Mouse (Mus musculus) liver, embryonic 12.5 days (tissue): ENCODE data around the gene Rgs5. TPM values are rescaled to one million over a fixed set of nuclear protein-coding genes. Genes with fewer than 3 reads are reported as not detected.

Source experiments
- ATAC-seq: fragments of 200-750 bp; cut with Nextera tagmentation; 2 replicates; pipeline ENCODE4 v1.8.0; 2017; ENCODE audit warnings: moderate number of reproducible peaks, mild to moderate bottlenecking, moderate library complexity
- H3K27ac ChIP-seq: fragments of 300-500 bp; sonication (generic); 2 replicates; pipeline ENCODE4 v1.5.1; 2016; ENCODE audit warnings: mild to moderate bottlenecking
- H3K27me3 ChIP-seq: fragments of 300-500 bp; sonication (generic); replicated peaks from 2 replicates; pipeline ENCODE4 v1.6.1; 2016; ENCODE audit warnings: mild to moderate bottlenecking, moderate library complexity
- H3K36me3 ChIP-seq: fragments of 300-500 bp; sonication (generic); 2 replicates; pipeline ENCODE4 v1.6.1; 2016; ENCODE audit warnings: mild to moderate bottlenecking, moderate library complexity
- H3K4me1 ChIP-seq: fragments of 300-500 bp; sonication (generic); 2 replicates; pipeline ENCODE4 v1.6.1; 2016
- H3K4me2 ChIP-seq: fragments of 300-500 bp; sonication (generic); 2 replicates; pipeline ENCODE4 v1.6.1; 2016; ENCODE audit warnings: mild to moderate bottlenecking, moderate library complexity
- H3K4me3 ChIP-seq: fragments of 300-500 bp; sonication (generic); 2 replicates; pipeline ENCODE4 v1.5.1; 2016; ENCODE audit warnings: mild to moderate bottlenecking, moderate library complexity
- H3K9ac ChIP-seq: fragments of 300-500 bp; sonication (generic); 2 replicates; pipeline ENCODE4 v1.6.1; 2016; ENCODE audit warnings: mild to moderate bottlenecking, moderate library complexity
- H3K9me3 ChIP-seq: fragments of 300-500 bp; sonication (generic); replicated peaks from 2 replicates; pipeline ENCODE4 v1.6.1; 2016; ENCODE audit warnings: mild to moderate bottlenecking, moderate library complexity
- WGBS: fragments of 180-500 bp; shearing (Covaris S2); methylation state at CpG from one replicate; pipeline ENCODE4 v1.1.7; 2016; ENCODE audit not compliant: insufficient replicate concordance; 5-methylcytosine and 5-hydroxymethylcytosine counted together
- polyA plus RNA-seq: library from polyadenylated mRNA; unstranded; fragments of >200 nt; fragmentation: Nextera tagmentation; extraction: Ambion mirVana; gene quantifications from 2 replicates; pipeline ENCODE4 v1.2.1, GENCODE M21; 2016

Rgs5 gene
- polyA plus RNA-seq, 1 experiment from 2014 or later: 0.91 TPM

DNA sequence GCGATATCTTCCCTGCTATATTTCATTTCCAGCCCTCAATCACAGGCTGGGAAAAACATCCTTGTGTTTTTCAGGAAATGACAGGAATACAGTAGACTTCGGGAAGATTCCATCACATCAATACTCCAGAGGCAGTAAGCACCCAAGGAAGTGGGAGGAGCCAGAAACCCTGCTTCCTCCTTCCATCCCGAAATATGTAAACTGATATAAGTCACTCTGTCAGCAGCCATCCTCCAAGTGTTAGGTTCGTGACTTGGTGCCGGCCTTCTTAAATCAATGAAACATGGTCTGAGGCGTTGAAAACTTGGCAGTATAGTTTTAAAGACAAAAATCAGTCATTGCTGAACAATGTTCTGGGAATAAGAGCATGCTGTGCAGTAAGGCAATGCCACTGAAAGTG is 80.8 kb downstream of the Rgs5 start:
- Histone ChIP-seq H3K9ac (no peak overlapping the region), H3K9me3 (no peaks in the 10 kb centered on the region), H3K4me3 (no peak overlapping the region), H3K27me3 (no peaks in the 10 kb centered on the region), H3K4me1 (no peaks in the 10 kb centered on the region), H3K27ac (no peak overlapping the region), H3K36me3 (no peaks in the 10 kb centered on the region), H3K4me2 (no peak overlapping the region)
- 57% methylated on average over 6 of the region's 6 CpGs for WGBS
- no peak for ATAC-seq

DNA sequence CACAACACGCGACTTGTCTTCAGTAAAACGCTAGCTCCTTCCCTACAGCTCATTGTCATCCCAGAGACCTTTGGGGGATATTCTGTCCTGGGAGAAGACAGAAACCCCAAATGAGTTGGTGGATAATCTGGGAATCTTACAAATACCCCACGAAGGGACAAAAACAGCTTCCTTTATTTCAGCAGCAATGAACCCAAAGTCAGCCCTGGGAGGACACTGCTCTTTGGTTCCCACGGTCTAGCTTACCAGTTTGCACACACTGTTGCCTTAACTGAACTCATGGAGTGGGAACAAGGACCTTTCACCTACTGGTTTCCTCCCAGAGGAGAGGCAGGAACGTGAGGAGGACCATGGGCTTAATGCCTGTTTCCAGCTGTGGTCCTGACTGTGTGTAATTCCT is 81.9 kb downstream of the Rgs5 start:
- Histone ChIP-seq H3K9me3 (no peaks in the 10 kb centered on the region), H3K27me3 (no peaks in the 10 kb centered on the region), H3K4me2 (no peak overlapping the region), H3K4me3 (no peak overlapping the region), H3K4me1 (no peaks in the 10 kb centered on the region), H3K27ac (no peak overlapping the region), H3K9ac (no peak overlapping the region), H3K36me3 (no peaks in the 10 kb centered on the region)
- ATAC-seq: no peak
- WGBS: 61% methylated on average over 6 of the region's 6 CpGs

DNA sequence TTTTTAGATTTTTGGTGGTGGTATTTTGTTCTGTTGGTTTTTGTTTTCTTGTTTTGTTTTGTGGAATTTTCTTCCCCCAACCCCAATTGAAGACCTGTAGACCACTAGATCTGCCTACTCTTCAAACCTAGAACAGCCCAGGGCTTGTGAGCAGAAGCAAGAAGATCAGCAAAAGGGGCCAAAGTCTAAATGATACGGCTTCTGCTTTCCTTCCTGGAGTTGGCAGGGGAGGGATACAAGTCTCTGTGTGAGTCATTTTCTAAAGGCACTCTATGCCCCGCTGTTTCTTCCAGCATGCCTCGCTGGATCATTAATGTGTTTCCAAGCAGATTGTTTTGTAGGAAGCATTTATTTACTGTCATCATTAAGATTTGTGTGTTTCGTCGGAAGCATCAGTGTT is 85.8 kb downstream of the Rgs5 start:
- 70% methylated on average over 5 of the region's 5 CpGs for WGBS
- Histone ChIP-seq H3K9ac (no peak overlapping the region), H3K4me1 (no peaks in the 10 kb centered on the region), H3K36me3 (no peaks in the 10 kb centered on the region), H3K4me2 (no peak overlapping the region), H3K27ac (no peak overlapping the region), H3K9me3 (no peaks in the 10 kb centered on the region), H3K27me3 (no peaks in the 10 kb centered on the region), H3K4me3 (no peak overlapping the region)
- no peak for ATAC-seq

Other genes starting within 250 kb of the Rgs5 start
- 52.4 and 55.0 TPM in 2 replicates for gene Nuf2, start 124.0 kb upstream of the Rgs5 start, polyA plus RNA-seq
- gene Rgs4, start 92.1 kb downstream of the Rgs5 start, polyA plus RNA-seq: 0.41 and 0.49 TPM in 2 replicates